Mouse (Mus musculus) kidney, postnatal 10 days (tissue): ENCODE data around the gene Tex261.
"Not testable (repeated sequence)": the region's sequence is repeated elsewhere in the genome, so short reads cannot be mapped to it uniquely, and the experiment has no call there.

ENCODE experiments used
- DNase-seq: peaks from one replicate; pipeline ENCODE4 v3.0.0; 2021; ENCODE audit warnings: mixed read lengths

Gene Tex261

DNA sequence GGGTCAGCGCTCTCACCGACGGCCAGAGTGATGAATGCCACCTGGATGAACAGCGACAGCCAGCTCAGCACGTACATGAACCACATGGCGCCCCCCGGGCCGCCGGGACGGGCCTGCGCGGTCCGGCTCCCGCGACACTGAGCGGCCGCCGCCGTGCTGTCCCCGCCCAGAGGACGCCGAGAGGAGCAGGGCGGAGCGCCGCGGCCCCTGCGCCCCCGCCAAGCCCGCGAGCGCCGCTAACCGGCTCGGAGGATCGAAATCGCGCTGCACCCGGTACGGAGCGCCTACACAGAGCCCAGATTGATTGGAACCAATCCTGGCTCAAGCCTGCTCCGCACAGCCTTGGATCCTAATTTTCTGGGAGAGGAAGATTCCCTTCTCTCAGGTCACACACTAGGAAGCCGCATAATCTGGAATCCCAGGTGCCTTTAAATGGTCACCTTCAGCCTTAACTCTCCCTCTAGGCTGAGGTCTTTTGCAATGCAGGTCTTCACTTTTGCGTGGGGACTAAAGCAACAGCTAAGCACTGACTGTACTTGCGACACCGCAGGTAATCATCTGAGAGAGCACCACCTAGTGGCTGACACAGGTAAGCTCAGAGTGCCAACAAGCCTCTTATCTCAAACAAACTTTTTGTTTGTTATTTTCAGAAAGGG is at the start of gene Tex261:
TSS of gene Tex261 (minus strand) at position 176 of the 656 bp plus-strand sequence.
- DNase-seq = peak; percentile 94

DNA sequence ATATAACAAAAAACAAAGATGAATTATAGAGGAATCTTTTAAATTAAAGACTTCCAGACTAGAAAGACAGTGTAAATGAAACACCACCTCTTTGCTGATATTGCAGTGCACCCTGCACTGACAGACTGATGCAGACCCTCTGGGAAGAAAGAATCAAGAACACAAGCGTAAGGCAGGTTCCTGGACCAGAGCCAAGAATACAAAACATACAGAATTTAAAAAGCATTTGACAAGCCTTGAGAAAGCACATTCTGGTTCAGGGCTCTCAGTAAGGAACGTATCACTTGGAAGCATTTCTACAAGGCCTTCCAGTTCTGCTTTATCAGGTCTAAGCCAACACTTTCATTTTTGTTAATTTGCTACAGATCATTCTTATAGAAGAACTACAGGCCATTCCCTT is 46.2 kb upstream of the Tex261 start:
- DNase-seq = no peak

DNA sequence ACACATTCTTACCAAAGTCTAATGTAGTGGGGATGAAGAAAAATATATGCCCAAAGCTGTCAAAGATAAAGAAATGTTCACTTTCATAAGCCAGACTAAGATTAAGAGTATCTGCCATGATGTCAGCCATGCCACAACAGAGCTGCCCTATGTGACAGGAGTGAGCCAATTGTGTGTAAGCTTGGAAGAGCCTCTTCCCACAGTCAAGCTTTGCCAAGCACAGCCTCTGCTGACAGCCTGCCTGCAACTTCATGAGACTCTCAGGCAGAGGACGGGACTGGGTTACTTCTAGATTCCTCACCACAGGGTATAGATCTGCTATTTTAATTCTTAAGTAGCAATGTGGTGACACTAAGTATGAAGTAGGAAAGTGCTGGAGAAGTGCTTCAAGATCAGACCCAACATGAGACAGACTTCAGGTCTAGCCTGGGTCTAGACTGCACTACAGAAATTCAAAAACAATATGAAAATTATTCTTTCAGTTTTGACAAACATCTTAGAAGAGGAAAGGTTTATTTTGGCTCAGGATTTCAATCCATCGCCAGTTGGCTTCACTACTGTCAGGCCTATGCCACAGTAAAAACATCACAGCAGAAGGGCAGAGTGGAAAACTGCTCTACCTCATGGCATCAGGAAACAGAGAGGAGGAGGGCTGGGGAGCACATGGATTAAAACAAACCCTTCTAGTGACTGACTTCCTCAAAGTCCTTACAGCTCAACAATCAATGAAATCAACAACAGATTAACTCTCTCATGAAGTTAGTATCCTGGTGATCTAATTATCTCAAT is 45.3 kb upstream of the Tex261 start:
- no peak for DNase-seq

DNA sequence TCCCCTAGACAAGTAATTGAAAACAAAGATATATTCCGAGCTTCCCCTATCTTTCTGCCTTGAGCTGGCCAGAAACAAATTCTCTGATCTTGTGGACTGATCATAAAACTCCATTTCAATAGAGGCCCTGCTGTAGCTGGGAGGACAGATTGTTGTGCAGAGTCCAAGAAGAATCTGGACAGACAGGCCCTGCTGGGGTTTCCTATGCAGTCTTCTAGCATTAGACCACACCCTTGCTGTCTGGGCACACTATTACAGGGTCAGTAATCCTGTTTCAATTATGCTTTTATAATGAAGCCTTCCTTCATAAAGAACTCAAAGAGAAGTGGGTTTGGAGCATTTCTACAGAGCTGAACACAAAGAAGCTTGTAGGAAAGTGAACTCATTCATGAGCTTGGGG is 43.4 kb upstream of the Tex261 start:
- DNase-seq = no peak

DNA sequence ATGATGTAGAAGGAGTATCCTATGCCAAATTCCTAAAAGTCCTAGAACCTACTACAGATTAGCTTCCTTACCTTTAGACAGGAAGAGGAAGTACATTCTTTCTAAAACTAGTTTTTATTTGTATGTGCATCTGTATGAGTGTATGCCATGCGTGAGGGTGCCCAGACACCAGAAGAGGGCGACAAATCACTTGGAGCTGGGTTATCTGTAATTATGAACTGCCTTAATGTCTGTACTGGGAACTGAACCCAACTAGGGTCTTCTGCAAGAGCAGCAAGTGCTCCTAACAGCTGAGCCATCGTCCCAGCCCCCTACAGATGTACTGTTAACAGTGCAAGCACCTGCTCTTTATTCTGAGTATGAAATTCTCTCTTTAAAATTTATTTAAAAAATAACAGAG is 40.2 kb upstream of the Tex261 start:
- no peak for DNase-seq

DNA sequence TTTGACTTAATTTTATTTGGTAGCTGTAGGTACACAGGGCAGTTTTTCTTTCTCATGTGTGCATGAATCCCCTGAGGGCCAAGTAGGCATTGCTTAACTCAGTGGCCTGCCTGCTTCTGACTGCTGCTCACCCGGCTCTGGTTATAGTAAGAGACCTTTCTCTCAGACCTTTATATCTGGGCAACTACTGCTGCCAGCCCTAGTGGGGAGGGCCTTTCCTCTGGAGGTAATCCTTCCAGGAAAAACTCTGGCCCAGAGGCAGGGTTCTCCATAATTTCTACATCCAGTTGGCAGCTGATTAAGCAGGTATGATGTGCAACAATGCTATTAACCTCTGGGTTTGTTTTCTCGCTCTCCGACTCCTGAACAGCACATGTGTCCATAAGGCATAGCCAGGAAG is 27.2 kb upstream of the Tex261 start:
- no peak for DNase-seq

DNA sequence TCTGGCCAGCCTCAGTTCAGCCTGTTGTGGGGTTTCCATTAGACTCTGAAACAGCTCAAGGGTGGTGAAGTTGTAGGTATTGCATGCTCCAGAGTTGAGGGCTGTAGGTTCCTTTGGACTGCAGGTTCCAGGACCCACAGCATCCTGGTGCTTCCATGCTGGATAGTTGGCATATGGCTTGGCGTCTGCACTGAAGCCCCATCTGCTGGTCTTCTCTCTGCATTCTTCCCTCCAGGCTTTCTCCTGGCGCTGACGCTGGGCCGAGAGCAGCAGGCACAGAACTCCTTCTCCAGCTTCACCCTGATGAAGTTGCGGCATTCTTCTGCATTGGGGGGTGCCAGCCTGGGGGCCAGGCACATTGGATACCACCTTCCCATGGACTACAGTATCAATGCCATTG is 26.4 kb upstream of the Tex261 start:
- no peak for DNase-seq

DNA sequence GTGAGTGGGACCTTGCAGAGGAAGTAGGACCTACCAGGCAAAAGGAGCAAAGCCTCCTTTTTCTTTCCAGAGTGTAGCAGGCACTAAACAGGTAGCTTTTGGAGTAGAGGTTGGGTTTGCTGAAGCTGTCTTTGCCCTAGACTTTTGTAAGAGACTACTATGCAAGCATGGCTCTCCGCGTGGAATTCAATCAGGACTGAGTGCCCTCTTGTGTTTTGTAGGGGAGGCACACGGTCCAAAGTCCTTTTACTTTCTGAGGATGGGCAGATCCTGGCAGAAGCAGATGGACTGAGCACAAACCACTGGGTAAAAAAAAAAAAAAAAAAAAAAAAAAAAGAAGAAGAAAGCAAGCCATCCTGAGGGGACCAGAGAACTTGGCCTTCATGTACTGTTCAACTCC is 21.1 kb upstream of the Tex261 start:
- DNase-seq = peak; percentile 28

DNA sequence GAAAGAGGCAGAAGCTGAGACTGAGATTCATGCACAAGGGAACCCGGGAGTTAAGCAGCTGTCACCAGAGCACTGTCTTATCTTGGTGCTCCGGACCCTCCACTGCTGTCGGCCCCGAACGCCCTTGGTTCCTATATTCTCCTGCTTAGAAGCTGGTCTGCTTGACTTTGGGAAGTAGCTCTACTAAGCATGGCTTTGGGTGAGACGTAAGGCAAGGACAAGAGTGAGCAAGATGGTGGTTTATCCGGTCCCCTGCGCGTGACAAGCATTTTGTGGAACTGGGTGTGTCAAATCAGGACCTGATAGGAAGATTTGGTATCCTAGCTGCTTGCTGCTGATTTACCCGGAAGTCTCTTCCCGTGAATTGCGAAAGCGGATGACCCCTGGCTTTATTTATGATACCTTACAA is 19.9 kb upstream of the Tex261 start:
- peak; percentile 42 for DNase-seq

DNA sequence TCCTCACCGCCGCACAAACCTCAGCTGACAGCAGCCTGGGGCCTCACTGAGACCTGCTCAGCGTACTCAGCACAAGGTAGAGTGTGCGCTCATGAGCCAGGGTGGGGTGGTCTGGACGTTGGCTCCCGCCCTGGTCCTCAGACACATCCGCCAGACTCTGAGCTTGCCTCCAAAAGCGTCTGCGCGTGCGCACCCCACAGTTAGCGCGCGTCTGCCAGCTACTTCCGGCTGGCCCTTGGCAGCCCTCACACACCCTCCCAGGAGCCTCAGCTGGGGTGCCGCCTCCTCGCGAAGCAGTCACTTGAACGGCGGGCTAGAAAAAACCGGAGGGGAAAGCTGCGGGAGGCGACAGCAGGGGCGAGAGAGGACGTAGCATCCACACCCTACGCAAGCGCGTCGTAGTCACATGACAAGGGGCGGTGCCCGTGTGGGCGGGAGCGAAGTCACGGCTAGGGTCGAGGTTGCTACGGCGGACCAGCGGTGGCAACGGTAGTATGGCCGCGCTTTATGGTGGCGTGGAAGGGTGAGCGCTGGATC is 19.2 kb upstream of the Tex261 start, which contains the start of gene Nagk:
TSS of gene Nagk (plus strand) at position 223 of the 537 bp plus-strand sequence.
- DNase-seq = peak; percentile 96

DNA sequence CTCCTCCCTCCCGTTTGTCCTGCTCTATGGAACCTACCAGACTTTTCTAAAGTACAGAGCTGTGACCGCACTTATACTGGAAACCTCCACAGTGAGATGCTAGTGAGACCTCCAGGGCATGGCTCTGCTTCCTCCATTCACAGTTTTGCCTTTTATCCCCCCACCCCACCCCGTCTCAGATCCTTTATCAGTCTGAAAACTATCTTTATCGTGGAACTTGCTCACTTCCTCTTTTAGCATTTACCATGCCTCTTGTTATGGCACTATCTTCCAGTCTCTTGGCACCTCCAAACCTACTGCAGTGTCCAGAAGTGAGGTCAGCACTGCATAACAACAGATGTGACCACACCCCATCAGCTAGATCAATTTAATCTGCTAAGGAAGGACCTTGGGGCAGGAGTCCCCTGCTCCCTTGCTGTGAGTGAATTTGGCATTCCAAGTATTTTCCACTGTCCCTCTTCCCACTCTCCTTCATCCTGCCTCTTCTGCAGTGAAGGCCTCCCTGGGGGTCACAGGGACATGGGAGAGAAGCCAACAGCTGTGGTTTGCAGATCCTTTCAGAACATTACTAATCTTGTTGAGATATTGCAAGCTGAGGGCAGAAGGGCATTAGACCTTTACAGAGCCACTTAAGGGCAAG is 15.8 kb upstream of the Tex261 start:
- DNase-seq = no peak

DNA sequence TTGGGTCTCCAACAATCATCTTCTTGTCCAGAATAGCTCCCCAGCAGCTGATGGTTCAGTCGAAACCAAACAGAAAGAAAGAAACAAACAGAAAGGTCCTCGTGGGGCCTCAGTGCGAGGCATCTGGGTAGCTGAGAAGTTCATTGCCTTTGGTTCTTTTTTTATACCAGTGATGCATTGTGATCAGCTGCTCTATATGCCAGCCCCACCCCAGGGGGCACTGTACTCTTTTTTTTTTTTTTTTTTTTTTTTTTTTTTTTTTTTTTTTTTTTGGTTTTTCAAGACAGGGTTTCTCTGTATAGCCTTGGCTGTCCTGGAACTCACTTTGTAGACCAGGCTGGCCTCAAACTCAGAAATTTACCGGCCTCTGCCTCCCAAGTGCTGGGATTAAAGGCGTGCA is 14.9 kb upstream of the Tex261 start:
- DNase-seq = not testable (repeated sequence)

DNA sequence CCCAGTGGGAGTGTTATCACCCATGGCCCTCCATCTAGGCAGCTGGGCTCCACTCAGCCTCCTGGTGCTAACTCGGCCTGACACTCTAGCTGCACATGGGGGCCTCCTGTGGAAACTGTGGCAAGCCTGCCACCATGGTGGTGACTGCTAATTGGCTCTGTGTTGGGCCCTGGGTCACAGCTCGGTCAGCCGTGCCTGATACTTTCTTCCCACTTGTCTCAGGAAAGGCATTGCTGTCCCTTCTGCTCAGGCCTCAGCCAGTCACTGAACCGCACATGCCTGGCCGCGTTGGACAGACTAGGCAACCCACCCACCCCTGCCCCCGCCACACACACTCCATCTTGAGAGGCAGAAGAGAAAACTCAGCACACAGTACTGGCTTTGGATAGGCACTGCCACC is 12.9 kb upstream of the Tex261 start:
- DNase-seq = no peak

DNA sequence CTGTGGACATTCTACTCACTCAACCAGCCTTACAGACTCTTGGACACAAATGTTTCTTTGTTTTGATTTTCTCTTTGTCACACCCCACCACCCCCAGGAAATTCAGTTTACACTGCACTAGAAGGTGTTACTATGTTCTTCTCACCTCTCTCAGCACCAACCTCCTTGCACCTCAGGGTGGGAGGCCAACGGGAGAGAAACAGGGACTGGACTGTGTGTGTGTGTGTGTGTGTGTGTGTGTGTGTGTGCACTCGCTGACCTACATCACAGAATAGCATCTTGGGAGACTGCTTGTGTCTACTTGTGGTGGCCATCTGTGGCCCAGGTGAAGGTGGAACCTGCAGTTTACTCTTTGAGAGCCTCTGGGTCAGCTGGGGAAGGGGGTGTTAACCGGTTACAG is 10.8 kb upstream of the Tex261 start:
- DNase-seq = no peak

DNA sequence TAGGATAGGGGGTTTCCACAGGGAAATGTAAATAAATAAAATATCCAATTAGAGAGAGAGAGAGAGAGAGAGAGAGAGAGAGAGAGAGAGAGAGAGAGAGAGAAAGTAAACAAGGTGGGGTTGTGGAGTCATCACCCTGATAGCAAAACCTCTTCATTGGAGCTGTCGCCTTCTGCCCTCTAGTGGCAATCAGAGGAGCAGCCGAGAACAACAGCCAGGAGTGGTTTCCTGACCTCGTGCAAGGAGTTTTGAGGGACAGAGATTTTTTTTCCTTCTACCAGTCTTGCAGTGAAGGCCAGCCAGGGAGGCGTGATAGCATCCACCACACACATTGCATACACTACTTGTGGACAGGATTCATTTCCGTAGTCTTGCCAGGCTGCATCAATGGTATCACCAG is 3.4 kb upstream of the Tex261 start:
- peak; percentile 73 for DNase-seq

DNA sequence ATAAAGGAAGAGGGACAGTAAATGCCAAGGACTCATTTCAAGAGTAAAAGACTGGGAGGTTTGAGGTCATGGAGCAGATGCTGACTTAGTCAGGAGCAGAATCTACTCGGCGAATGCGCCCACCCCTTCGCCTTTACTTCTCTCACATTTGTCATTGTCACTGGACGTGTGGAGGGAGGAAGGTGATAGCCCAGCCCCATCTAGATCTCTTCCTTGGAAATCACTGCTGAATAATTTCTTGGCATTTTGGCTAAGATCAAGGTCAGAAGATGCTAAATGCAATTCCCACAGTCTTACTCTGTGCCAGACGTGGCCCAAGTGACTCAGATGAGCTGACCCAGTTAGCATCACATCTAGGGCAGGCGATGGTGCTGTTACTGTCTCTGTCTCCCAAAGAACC is 2.7 kb upstream of the Tex261 start:
- no peak for DNase-seq

DNA sequence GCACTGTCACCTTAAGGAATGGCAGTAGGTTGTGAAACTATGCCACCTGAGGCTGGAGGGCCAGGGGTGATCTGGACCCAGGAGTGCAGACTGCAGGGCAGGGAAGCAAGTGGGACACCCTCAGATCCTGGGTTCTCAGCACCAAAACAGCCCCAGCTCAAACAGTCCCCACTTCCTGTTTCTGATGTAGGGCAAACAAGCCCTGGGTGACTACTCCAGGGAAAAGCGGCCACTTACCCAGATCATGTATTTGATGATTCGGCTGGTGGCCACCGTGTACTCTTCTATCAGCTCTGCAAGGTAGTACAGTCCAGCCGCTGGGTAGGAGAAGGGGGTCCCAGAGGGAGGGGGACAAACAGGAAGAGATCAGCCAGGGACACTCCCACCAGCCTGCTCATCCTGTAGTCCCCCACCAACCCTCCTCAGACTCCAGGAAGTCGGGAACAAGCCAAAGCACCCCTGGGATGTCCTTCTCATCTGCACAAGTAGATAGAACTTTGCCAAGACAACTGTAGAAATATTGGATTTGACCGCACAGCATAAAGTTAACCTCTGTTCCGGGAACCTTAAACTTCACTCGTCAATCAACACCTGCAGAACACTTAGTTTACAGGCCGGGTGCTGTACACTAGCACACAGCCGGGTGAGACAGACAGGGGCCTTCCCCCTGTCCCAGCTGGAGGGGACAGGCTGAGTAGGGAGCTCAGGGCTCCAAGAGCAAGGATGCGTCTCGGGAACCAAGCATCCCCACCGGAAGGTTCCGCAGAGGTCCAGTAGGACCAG is 641 bp downstream of the Tex261 start:
- peak; percentile 34 for DNase-seq

DNA sequence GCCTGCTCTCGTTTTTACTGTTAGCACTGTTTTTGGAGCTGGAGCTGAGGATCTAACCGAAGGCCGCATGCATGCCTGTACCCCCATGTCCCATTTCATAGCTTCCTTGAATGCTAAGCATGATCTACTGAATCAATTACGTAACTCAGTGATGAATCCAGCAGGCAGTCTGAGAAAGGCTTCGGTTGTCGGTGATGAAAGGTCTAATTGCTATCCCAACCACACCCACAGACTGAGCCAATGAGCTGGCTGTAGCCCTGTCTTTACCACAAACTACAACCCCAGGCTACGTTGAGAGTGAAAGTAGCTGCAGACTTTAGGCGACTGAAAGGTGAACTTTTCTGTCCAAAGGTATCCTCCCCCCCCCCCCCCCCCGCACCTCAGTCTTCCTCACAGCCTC is 1.5 kb downstream of the Tex261 start:
- DNase-seq = no peak

DNA sequence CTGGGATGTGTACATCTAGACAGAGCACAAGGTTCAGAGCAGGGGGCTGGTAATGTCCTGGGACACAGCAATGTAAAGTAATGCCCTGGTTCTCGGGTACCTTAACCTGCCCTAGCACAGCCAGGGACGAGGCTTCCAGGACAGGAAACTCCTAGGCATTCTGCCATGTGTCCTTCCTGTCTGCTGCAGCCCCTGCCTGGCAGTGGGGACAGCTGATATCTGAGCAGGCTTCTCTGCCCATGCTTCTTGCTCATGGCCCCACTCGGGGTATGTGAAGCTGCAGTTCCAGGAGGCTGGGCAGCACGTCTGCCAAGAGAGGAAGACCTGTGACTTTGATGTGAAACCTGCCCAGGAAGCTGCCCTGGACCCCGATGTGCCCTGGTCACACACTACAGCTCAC is 7.1 kb downstream of the Tex261 start:
- DNase-seq = no peak

DNA sequence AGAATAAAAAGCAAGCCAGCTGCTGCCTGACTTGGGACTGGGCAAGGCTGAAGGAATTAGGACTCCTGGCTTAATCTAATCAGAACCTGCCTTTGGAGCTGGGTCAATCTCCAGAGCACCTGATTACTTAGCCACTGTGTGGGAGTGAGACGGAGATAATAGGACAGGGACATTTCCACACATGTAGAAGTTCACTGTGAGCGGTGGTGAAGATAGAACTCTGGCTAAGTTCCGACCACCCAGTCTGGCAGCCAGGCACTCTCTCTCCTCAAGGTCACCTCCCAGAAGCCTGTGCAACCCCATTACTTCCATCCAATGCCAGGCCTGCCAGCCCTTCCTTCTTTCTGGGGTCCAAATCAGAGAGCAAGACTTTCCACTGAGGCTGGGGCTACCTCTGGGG is 8.6 kb downstream of the Tex261 start:
- DNase-seq = no peak

DNA sequence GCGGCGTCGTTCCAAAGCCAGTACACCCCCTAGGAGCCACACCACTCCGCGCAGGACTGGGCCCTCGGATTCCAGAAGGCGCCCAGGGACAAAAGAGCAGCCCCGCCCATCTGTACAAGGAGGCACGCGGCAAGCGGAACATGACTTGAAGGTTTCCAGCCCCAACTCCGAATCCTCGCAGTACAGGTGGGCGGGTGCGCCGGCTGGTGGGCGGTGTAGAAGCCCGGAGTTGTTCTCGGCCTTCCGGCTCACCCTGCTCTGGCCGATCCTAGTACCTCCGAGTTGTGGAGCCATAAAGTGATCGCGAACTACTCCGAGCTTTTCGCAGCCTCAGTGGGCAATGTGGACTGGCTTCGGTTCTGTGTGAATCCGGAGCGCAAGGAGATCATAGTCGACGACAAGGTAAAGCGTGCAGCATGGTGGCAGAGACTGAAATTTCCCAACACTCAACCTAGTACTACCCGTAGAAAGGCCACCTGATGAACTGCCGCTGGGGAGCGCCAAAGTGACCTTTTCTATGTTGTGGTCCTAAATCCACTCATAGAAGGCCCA is 12.7 kb downstream of the Tex261 start:
- DNase-seq = peak; percentile 64

DNA sequence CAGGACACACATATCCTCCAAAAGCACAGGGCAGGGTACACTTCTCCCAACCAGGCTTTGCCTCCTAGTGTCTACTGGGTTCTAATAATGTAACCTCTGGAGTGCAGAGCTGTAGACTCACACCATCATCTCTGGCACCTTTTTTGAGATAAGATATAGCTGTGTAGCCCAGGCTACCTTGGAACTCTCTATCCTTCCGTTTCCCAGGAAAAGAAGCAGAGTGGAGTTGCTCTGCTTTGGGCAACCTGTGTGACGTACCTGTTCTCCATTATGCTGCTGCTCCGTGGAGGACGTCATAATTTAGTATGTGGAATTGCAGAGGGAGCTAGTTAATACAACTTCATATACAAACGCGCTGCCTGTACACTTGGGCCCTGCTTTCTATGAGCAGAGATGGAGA is 13.3 kb downstream of the Tex261 start, which contains the start of gene Ankrd53:
TSS of gene Ankrd53 (plus strand) at position 301 of the 400 bp plus-strand sequence.
- DNase-seq = no peak

DNA sequence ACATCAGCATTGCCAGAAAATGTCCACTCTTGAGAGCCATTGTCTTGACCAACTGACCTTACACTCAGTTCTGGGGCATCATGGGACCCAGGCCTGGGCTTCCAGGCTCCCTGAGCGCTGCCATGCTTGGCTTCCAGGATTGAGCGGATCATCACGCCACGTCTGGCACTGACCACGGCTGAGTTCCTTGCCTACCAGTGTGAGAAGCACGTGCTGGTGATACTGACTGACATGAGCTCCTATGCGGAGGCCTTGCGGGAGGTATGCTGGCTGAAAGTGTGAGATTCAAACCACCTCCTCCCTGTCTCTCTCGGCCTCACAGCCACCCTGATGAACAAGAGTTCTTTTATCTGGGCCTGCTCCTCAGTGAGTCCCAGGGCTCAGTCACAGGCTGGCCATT is 19.6 kb downstream of the Tex261 start:
- no peak for DNase-seq
